Mouse (Mus musculus) MEL (cell line): ENCODE data around the gene Hes6. TPM values are rescaled to one million over a fixed set of nuclear protein-coding genes. Genes with fewer than 3 reads are reported as not detected.

Experiments
- DNase-seq: peaks from one replicate; pipeline ENCODE4 v3.0.0; 2011; ENCODE audit warnings: low read depth, low spot score
- H3K27ac ChIP-seq: 2 replicates; pipeline ENCODE4 v1.5.1; 2012; ENCODE audit warnings: low read depth, mild to moderate bottlenecking, control low read depth, low read length, moderate library complexity; ENCODE audit not compliant: control insufficient read depth
- H3K27me3 ChIP-seq, 2 experiments: fragments of 150-350 bp in 1 of 2; sonication (generic) in 1 of 2; 2 replicates each; pipeline ENCODE4 v1.6.1; 2012; ENCODE audit warnings: low read length in 2 of 2, mild to moderate bottlenecking in 2 of 2, improper control_type of control experiment in 1 of 2, moderate library complexity in 1 of 2; ENCODE audit not compliant: insufficient read depth in 2 of 2, control insufficient read depth in 1 of 2
- H3K36me3 ChIP-seq, 2 experiments: 2 replicates each; pipeline ENCODE4 v1.6.1; 2012 to 2014; ENCODE audit warnings: low read length in 2 of 2, improper control_type of control experiment in 1 of 2, inconsistent platforms in 1 of 2, mild to moderate bottlenecking in 1 of 2; ENCODE audit not compliant: insufficient read depth in 2 of 2, control insufficient read depth in 1 of 2
- H3K4me1 ChIP-seq, 2 experiments: fragments of 150-350 bp in 1 of 2; sonication (generic) in 1 of 2; 2 replicates each; pipeline ENCODE4 v1.6.1; 2012; ENCODE audit warnings: low read length in 2 of 2, improper control_type of control experiment in 1 of 2, mild to moderate bottlenecking in 1 of 2; ENCODE audit not compliant: insufficient read depth in 2 of 2, control insufficient read depth in 1 of 2
- H3K4me3 ChIP-seq, 2 experiments: fragments of 150-350 bp in 1 of 2; sonication (generic) in 1 of 2; 2 replicates each; pipeline ENCODE4 v1.5.1; 2012; ENCODE audit warnings: low read depth in 2 of 2, low read length in 2 of 2, mild to moderate bottlenecking in 2 of 2, moderate library complexity in 2 of 2, control low read depth in 1 of 2, improper control_type of control experiment in 1 of 2; ENCODE audit not compliant: control insufficient read depth in 1 of 2, insufficient read depth in 1 of 2
- H3K79me2 ChIP-seq: 2 replicates; pipeline ENCODE4 v1.6.1; 2012; ENCODE audit warnings: mild to moderate bottlenecking, low read length, moderate library complexity; ENCODE audit not compliant: control insufficient read depth, poor library complexity, insufficient read depth
- H3K9ac ChIP-seq: 2 replicates; pipeline ENCODE4 v1.6.1; 2012; ENCODE audit warnings: low read depth, mild to moderate bottlenecking, control low read depth, low read length, moderate library complexity; ENCODE audit not compliant: control insufficient read depth, poor library complexity, severe bottlenecking
- H3K9me3 ChIP-seq: fragments of 150-350 bp; sonication (generic); replicated peaks from 2 replicates; pipeline ENCODE4 v1.6.1; 2012; ENCODE audit warnings: mild to moderate bottlenecking, low read length, improper control_type of control experiment, moderate library complexity; ENCODE audit not compliant: insufficient read depth
- BHLHE40 ChIP-seq: IDR thresholded peaks from 2 replicates; pipeline ENCODE4 v1.6.1; 2012; ENCODE audit warnings: low read depth, mild to moderate bottlenecking, inconsistent platforms, low read length, improper control_type of control experiment, borderline replicate concordance
- CHD1 ChIP-seq: IDR thresholded peaks from 2 replicates; pipeline ENCODE4 v1.6.1; 2012; ENCODE audit warnings: low read depth, mild to moderate bottlenecking, inconsistent platforms, low read length, improper control_type of control experiment
- CHD2 ChIP-seq: IDR thresholded peaks from 2 replicates; pipeline ENCODE4 v1.6.1; 2011; ENCODE audit warnings: low read length, improper control_type of control experiment
- CTCF ChIP-seq, 3 experiments: IDR thresholded peaks in 2 of 3; conservative IDR thresholded peaks in 1 of 3; 2 replicates each; pipeline ENCODE4 v1.5.1; 2011 to 2012; ENCODE audit warnings: low read length in 3 of 3, low read depth in 2 of 3, mild to moderate bottlenecking in 2 of 3, improper control_type of control experiment in 1 of 3, inconsistent platforms in 1 of 3, mixed read lengths in 1 of 3, moderate library complexity in 1 of 3; ENCODE audit not compliant: control insufficient read depth in 1 of 3, insufficient read depth in 1 of 3, poor library complexity in 1 of 3, severe bottlenecking in 1 of 3
- E2F4 ChIP-seq: IDR thresholded peaks from 2 replicates; pipeline ENCODE4 v1.6.1; 2011; ENCODE audit warnings: low read depth, low read length, improper control_type of control experiment, borderline replicate concordance
- ELF1 ChIP-seq: IDR thresholded peaks from 2 replicates; pipeline ENCODE4 v1.6.1; 2014; ENCODE audit warnings: low read depth, mild to moderate bottlenecking, inconsistent platforms, low read length, improper control_type of control experiment, moderate library complexity
- EP300 ChIP-seq, 2 experiments: IDR thresholded peaks; 2 replicates each; pipeline ENCODE4 v1.6.1; 2011; ENCODE audit warnings: improper control_type of control experiment in 2 of 2, low read length in 2 of 2, low read depth in 1 of 2, mild to moderate bottlenecking in 1 of 2
- GABPA ChIP-seq: IDR thresholded peaks from 2 replicates; pipeline ENCODE4 v1.6.1; 2012; ENCODE audit warnings: low read depth, mild to moderate bottlenecking, inconsistent platforms, low read length, improper control_type of control experiment, moderate library complexity
- HCFC1 ChIP-seq: IDR thresholded peaks from 2 replicates; pipeline ENCODE4 v1.6.1; 2012; ENCODE audit warnings: low read depth, mild to moderate bottlenecking, inconsistent platforms, low read length, improper control_type of control experiment, moderate library complexity
- JUND ChIP-seq: IDR thresholded peaks from 2 replicates; pipeline ENCODE4 v1.6.1; 2011; ENCODE audit warnings: low read depth, mild to moderate bottlenecking, improper control_type of control experiment, low read length
- KAT2A ChIP-seq: conservative IDR thresholded peaks from 2 replicates; pipeline ENCODE4 v1.6.1; 2012; ENCODE audit warnings: low read depth, low read length, improper control_type of control experiment, inconsistent platforms
- MAFK ChIP-seq: IDR thresholded peaks from 2 replicates; pipeline ENCODE4 v1.6.1; 2011; ENCODE audit warnings: low read depth, mild to moderate bottlenecking, low read length, improper control_type of control experiment, borderline replicate concordance
- MAX ChIP-seq: IDR thresholded peaks from 2 replicates; pipeline ENCODE4 v1.6.1; 2011; ENCODE audit warnings: low read length, improper control_type of control experiment
- MAZ ChIP-seq: IDR thresholded peaks from 2 replicates; pipeline ENCODE4 v1.6.1; 2012; ENCODE audit warnings: low read depth, mild to moderate bottlenecking, inconsistent platforms, low read length, improper control_type of control experiment
- MEF2A ChIP-seq: IDR thresholded peaks from 2 replicates; pipeline ENCODE4 v1.6.1; 2014; ENCODE audit warnings: low read depth, mild to moderate bottlenecking, inconsistent platforms, low read length, improper control_type of control experiment; ENCODE audit not compliant: poor library complexity, insufficient replicate concordance, severe bottlenecking; ENCODE audit errors: extremely low read depth
- MXI1 ChIP-seq: IDR thresholded peaks from 2 replicates; pipeline ENCODE4 v1.6.1; 2011; ENCODE audit warnings: mild to moderate bottlenecking, low read depth, low read length, improper control_type of control experiment
- MYB ChIP-seq: IDR thresholded peaks from 2 replicates; pipeline ENCODE4 v1.6.1; 2011; ENCODE audit warnings: mild to moderate bottlenecking, low read depth, low read length, improper control_type of control experiment
- MYC ChIP-seq: IDR thresholded peaks from 2 replicates; pipeline ENCODE4 v1.6.1; 2011; ENCODE audit warnings: low read depth, mild to moderate bottlenecking, low read length, improper control_type of control experiment, moderate library complexity
- NELFE ChIP-seq: IDR thresholded peaks from 2 replicates; pipeline ENCODE4 v1.6.1; 2011; ENCODE audit warnings: low read depth, low read length, improper control_type of control experiment
- NRF1 ChIP-seq: IDR thresholded peaks from 2 replicates; pipeline ENCODE4 v1.6.1; 2014; ENCODE audit warnings: low read depth, mild to moderate bottlenecking, inconsistent platforms, low read length, improper control_type of control experiment, moderate library complexity; ENCODE audit not compliant: poor library complexity, insufficient read depth, severe bottlenecking
- POLR2A ChIP-seq, 2 experiments: IDR thresholded peaks; 2 replicates each; pipeline ENCODE4 v1.6.1; 2011 to 2012; ENCODE audit warnings: low read length in 2 of 2, mild to moderate bottlenecking in 2 of 2, control low read depth in 1 of 2, improper control_type of control experiment in 1 of 2, low read depth in 1 of 2, moderate library complexity in 1 of 2; ENCODE audit not compliant: control insufficient read depth in 1 of 2, insufficient read depth in 1 of 2, poor library complexity in 1 of 2
- POLR2AphosphoS2 ChIP-seq: IDR thresholded peaks from 2 replicates; pipeline ENCODE4 v1.6.1; 2011; ENCODE audit warnings: low read length, improper control_type of control experiment
- POLR2AphosphoS5 ChIP-seq: IDR thresholded peaks from 2 replicates; pipeline ENCODE4 v1.6.1; 2012; ENCODE audit warnings: low read depth, borderline replicate concordance, mild to moderate bottlenecking, inconsistent platforms, low read length, moderate library complexity, mixed read lengths
- RAD21 ChIP-seq: IDR thresholded peaks from 2 replicates; pipeline ENCODE4 v1.6.1; 2011; ENCODE audit warnings: mild to moderate bottlenecking, low read depth, low read length, improper control_type of control experiment
- RCOR1 ChIP-seq: IDR thresholded peaks from 2 replicates; pipeline ENCODE4 v1.6.1; 2012; ENCODE audit warnings: low read depth, mild to moderate bottlenecking, inconsistent platforms, low read length, improper control_type of control experiment
- SIN3A ChIP-seq: IDR thresholded peaks from 2 replicates; pipeline ENCODE4 v1.6.1; 2012; ENCODE audit warnings: low read length, improper control_type of control experiment, inconsistent platforms
- SMC3 ChIP-seq: IDR thresholded peaks from 2 replicates; pipeline ENCODE4 v1.6.1; 2011; ENCODE audit warnings: low read depth, low read length, improper control_type of control experiment
- TAL1 ChIP-seq: IDR thresholded peaks from 2 replicates; pipeline ENCODE4 v1.6.1; 2012; ENCODE audit warnings: mild to moderate bottlenecking, inconsistent platforms, low read length, moderate library complexity, mixed read lengths
- TBP ChIP-seq: IDR thresholded peaks from 2 replicates; pipeline ENCODE4 v1.8.0; 2011; ENCODE audit warnings: low read depth, low read length, improper control_type of control experiment
- TCF12 ChIP-seq: IDR thresholded peaks from 2 replicates; pipeline ENCODE4 v1.6.1; 2014; ENCODE audit warnings: low read depth, mild to moderate bottlenecking, inconsistent platforms, low read length, improper control_type of control experiment, moderate library complexity
- UBTF ChIP-seq: IDR thresholded peaks from 2 replicates; pipeline ENCODE4 v1.6.1; 2012; ENCODE audit warnings: low read depth, mild to moderate bottlenecking, inconsistent platforms, low read length, improper control_type of control experiment, moderate library complexity, borderline replicate concordance; ENCODE audit not compliant: insufficient read depth
- USF1 ChIP-seq: IDR thresholded peaks from 2 replicates; pipeline ENCODE4 v1.6.1; 2014; ENCODE audit warnings: low read depth, mild to moderate bottlenecking, inconsistent platforms, low read length, improper control_type of control experiment, moderate library complexity
- USF2 ChIP-seq, 2 experiments: IDR thresholded peaks; 2 replicates each; pipeline ENCODE4 v1.6.1; 2011 to 2012; ENCODE audit warnings: improper control_type of control experiment in 2 of 2, low read length in 2 of 2, borderline replicate concordance in 1 of 2, inconsistent platforms in 1 of 2, low read depth in 1 of 2, mild to moderate bottlenecking in 1 of 2; ENCODE audit not compliant: insufficient read depth in 1 of 2
- ZC3H11A ChIP-seq: IDR thresholded peaks from 2 replicates; pipeline ENCODE4 v1.6.1; 2012; ENCODE audit warnings: low read depth, mild to moderate bottlenecking, inconsistent platforms, low read length, improper control_type of control experiment
- ZKSCAN1 ChIP-seq: IDR thresholded peaks from 2 replicates; pipeline ENCODE4 v1.6.1; 2012; ENCODE audit warnings: low read depth, mild to moderate bottlenecking, inconsistent platforms, low read length, improper control_type of control experiment, moderate library complexity
- ZMIZ1 ChIP-seq: IDR thresholded peaks from 2 replicates; pipeline ENCODE4 v1.6.1; 2012; ENCODE audit warnings: low read depth, mild to moderate bottlenecking, inconsistent platforms, low read length, improper control_type of control experiment, moderate library complexity
- ZNF384 ChIP-seq: IDR thresholded peaks from 2 replicates; pipeline ENCODE4 v1.6.1; 2012; ENCODE audit warnings: low read depth, mild to moderate bottlenecking, inconsistent platforms, low read length, improper control_type of control experiment
- polyA plus RNA-seq, 2 experiments: library from polyadenylated mRNA; stranded (reverse) in 1 of 2; unstranded in 1 of 2; fragments of >175 nt in 1 of 2; fragments of >200 nt in 1 of 2; gene quantifications; 2 replicates each; pipeline versions ENCODE4 v1.2.1 to v1.2.4; 2012; ENCODE audit warnings: low replicate concordance in 2 of 2, low read depth in 1 of 2; ENCODE audit not compliant: insufficient read length in 2 of 2, insufficient read depth in 1 of 2, missing spikeins in 1 of 2
- total RNA-seq: library from RNA; depleted of rRNA; stranded (reverse); fragments of 300-350 nt; gene quantifications from 2 replicates; pipeline ENCODE4 v1.2.3, GENCODE M21; 2012

Gene Hes6
- total and polyA plus RNA-seq, 3 experiments = 38.8 to 47.9 TPM; not detected in 1

DNA sequence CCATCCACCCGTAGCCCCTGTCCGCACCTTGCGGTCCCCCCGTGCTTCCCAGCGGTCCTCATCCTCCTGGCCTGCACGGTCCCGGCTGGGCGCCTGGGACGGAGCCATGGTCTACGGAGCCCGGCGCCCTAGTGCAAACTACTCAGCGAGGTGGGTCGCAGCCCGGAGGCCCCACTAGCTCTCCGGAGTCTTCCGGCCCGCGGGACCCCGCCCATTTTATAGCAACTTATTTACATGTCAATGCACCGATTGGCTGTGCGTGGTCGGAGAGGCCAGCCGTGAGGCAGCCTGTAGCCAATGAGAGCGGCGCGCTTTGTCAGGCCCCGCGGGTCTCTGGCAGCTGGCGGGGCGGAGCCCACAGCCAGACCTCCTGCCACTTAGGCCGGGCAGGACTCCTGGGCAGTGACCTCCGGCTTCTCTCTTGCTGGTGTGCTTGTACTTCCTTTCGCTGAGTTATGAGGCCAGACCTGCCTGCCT is 770 bp downstream of the Hes6 start:
- Histone ChIP-seq H3K79me2 (peaks cover 3% of the 10 kb centered on the region), H3K27ac (peak overlapping the region; percentile 18), H3K4me1 (peaks cover 0 to 4% of the 10 kb centered on the region in 2 experiments; a peak in 2 of 4 replicates), H3K4me3 (peak overlapping the region; percentile 85), H3K9me3 (no peaks in the 10 kb centered on the region), H3K27me3 (no peaks in the 10 kb centered on the region), H3K9ac (peak overlapping the region; percentile 89), H3K36me3 (no peaks in the 10 kb centered on the region)
- peak; percentile 98 for DNase-seq
- TF ChIP-seq JUND = no peak
- no peak for TF ChIP-seq GABPA
- TF ChIP-seq RAD21 = no peak
- no peak for TF ChIP-seq MAFK
- TF ChIP-seq SIN3A = peak; percentile 79
- TF ChIP-seq CTCF (IDR thresholded peaks at IDR 0.05 in 2 of 3, conservative IDR thresholded peaks at IDR 0.05 in 1 of 3; ENCODE audit: control insufficient read depth in 1 of 3, insufficient read depth in 1 of 3, low read depth in 2 of 3, low read length in 3 of 3, poor library complexity in 1 of 3, severe bottlenecking in 1 of 3) = no peak
- TF ChIP-seq POLR2A (IDR thresholded peaks at IDR 0.05; ENCODE audit: control insufficient read depth in 1 of 2, insufficient read depth in 1 of 2, low read depth in 1 of 2, low read length in 2 of 2, poor library complexity in 1 of 2) = peak; percentile 86 to 89; a peak in 3 of 4 replicates
- no peak for TF ChIP-seq MYB
- no peak for TF ChIP-seq ZNF384
- TF ChIP-seq SMC3 = no peak
- no peak for TF ChIP-seq USF2 (IDR thresholded peaks at IDR 0.05; ENCODE audit: borderline replicate concordance in 1 of 2, insufficient read depth in 1 of 2, low read depth in 1 of 2, low read length in 2 of 2)
- TF ChIP-seq POLR2AphosphoS5 = no peak
- TF ChIP-seq ELF1 = peak; percentile 68
- peak; percentile 57 for TF ChIP-seq TCF12
- no peak for TF ChIP-seq UBTF
- no peak for TF ChIP-seq ZC3H11A
- TF ChIP-seq RCOR1 = no peak
- TF ChIP-seq ZKSCAN1 = no peak
- 0 out of 2 replicates have a peak, but pooled peaks have one; percentile 36 for TF ChIP-seq MXI1
- no peak for TF ChIP-seq CHD2
- TF ChIP-seq HCFC1 = peak; percentile 64
- TF ChIP-seq CHD1 = no peak
- TF ChIP-seq POLR2AphosphoS2 = peak; percentile 86; the same call in 1 of the 2 replicates
- TF ChIP-seq KAT2A = no peak; the same call in 1 of the 2 replicates
- TF ChIP-seq BHLHE40 = no peak
- peak; percentile 53 for TF ChIP-seq USF1
- peak; percentile 94 for TF ChIP-seq ZMIZ1
- TF ChIP-seq E2F4 = no peak
- TF ChIP-seq MEF2A = no peak
- TF ChIP-seq TAL1 = no peak
- peak; percentile 88 for TF ChIP-seq TBP
- TF ChIP-seq EP300 (IDR thresholded peaks at IDR 0.05; ENCODE audit: low read depth in 1 of 2, low read length in 2 of 2) = no peak
- TF ChIP-seq MYC = no peak
- no peak for TF ChIP-seq MAZ
- no peak for TF ChIP-seq NRF1
- TF ChIP-seq MAX = 0 out of 2 replicates have a peak, but pooled peaks have one; percentile 25
- TF ChIP-seq NELFE = peak; percentile 93
